Mouse (Mus musculus): ENCODE results near the gene Scube3. TPM values are rescaled to one million over a fixed set of nuclear protein-coding genes. Genes with fewer than 3 reads are reported as not detected.
"Not testable (repeated sequence)": the region's sequence is repeated elsewhere in the genome, so short reads cannot be mapped to it uniquely, and the experiment has no call there.

Scube3 gene
- polyA plus RNA-seq, 1 experiment from 2014 or later = 4.7 TPM

DNA sequence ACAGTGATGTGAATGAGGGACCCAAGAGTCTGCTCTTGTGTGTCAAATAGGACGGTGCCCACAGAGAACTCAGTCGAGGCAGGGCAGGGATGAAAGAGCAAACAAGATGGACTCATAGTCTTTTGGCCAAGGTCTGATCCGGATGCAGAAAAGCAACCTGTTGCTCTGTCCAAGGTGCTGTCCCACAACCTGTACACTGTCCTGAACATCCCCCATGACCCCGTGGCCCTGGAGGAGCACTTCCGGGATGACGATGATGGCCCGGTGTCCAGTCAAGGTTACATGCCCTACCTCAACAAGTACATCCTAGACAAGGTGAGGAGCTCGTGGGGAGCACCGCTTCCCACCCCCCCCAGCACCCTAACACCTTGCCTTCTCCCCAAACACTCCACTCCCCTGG lies 74.8 kb downstream of the Scube3 start:
- Histone ChIP-seq H3K9me3 (ENCODE audit: control insufficient read depth, low read length) (no peaks in the 10 kb centered on the region), H3K36me3 (ENCODE audit: control insufficient read depth, insufficient read depth) (no peaks in the 10 kb centered on the region), H3K4me1 (replicated peaks; ENCODE audit: control insufficient read depth, insufficient read depth, low read length) (no peaks in the 10 kb centered on the region), H3K9ac (replicated peaks; ENCODE audit: low read depth, low read length) (no peak overlapping the region), H3K4me3 (replicated peaks; ENCODE audit: low read length) (no peak overlapping the region), H3K4me2 (ENCODE audit: low read length) (no peak overlapping the region), H3K27me3 (replicated peaks; ENCODE audit: control insufficient read depth, insufficient read depth, low read length) (no peaks in the 10 kb centered on the region), H3K27ac (ENCODE audit: low read length) (no peak overlapping the region)
- no peak for ATAC-seq
- 87% methylated on average over 9 of the region's 9 CpGs for WGBS

DNA sequence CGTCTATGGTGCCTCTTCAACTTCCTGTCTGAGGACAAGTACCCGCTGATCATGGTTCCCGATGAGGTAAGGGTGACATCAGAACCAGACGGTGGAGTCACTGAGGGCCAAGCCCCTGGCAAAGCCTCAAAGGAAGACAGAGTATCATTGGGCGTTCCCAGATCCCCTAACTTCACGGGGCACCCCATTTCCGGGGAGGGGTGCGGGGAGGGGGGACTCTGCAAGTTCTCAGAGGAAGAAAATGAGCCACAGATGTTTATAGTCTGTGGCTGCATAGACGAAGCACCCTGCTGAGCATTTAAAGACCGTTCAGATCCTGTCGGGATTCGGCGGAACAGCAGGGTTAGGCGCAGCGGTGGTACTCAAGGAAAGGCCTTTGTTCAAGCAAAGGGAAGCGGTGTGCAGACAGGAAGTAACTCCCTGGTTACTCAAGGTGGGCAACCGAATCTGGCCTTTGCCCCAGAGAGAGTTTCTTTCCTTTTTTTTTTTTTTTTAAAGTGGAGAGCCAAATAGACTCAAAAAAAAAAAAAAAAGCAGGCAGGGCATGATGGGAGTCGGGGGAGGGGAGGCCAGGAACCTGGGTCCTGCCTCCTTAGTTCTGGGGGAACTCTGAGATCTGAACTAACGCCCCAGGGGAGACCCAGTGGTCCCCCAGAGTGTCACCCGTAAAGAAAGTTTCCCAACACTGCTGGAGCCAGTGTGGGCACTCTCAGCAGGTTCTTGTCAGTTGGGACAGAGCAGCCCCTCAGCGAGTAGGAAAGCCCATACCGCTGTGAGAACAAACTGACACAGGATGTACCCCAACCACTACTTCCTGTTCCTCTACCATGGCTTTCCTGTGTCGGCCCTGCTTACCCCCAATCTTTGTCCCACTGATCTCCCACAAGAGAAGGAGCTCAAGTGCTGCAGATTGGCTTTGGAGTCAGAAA lies 76.0 kb downstream of the Scube3 start:
- Histone ChIP-seq H3K4me2 (ENCODE audit: low read length) (no peak overlapping the region), H3K4me1 (replicated peaks; ENCODE audit: control insufficient read depth, insufficient read depth, low read length) (peaks cover 2% of the 10 kb centered on the region; the same call in 1 of the 2 replicates), H3K9ac (replicated peaks; ENCODE audit: low read depth, low read length) (no peak overlapping the region), H3K4me3 (replicated peaks; ENCODE audit: low read length) (no peak overlapping the region), H3K27ac (ENCODE audit: low read length) (no peak overlapping the region), H3K36me3 (ENCODE audit: control insufficient read depth, insufficient read depth) (no peaks in the 10 kb centered on the region), H3K9me3 (ENCODE audit: control insufficient read depth, low read length) (no peaks in the 10 kb centered on the region), H3K27me3 (replicated peaks; ENCODE audit: control insufficient read depth, insufficient read depth, low read length) (no peaks in the 10 kb centered on the region)
- 24% methylated on average over 23 of the region's 23 CpGs for WGBS
- no peak for ATAC-seq

DNA sequence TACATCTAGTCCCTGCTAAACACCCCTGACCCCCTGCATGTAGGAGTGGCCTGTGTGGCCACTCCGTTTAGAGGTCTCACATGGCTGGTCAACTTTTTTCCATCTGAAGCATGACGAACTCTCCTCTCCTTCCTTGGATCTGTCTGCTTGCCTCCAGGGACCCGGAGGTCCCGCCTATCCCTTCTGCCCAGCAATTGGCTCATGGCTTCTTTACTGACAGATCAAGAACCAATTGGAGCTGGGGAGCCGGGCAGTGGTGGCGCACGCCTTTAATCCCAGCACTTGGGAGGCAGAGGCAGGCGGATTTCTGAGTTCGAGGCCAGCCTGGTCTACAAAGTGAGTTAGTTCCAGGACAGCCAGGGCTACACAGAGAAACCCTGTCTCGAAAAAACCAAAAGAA lies 80.5 kb downstream of the Scube3 start:
- ATAC-seq; H3K36me3 ChIP-seq (ENCODE audit: control insufficient read depth, insufficient read depth); H3K9ac ChIP-seq (replicated peaks; ENCODE audit: low read depth, low read length); H3K4me2 ChIP-seq (ENCODE audit: low read length); H3K27ac ChIP-seq (ENCODE audit: low read length); H3K9me3 ChIP-seq (ENCODE audit: control insufficient read depth, low read length); H3K4me3 ChIP-seq (replicated peaks; ENCODE audit: low read length); H3K27me3 ChIP-seq (replicated peaks; ENCODE audit: control insufficient read depth, insufficient read depth, low read length): not testable (repeated sequence)
- WGBS = 97% methylated on average over 10 of the region's 10 CpGs
- H3K4me1 ChIP-seq (replicated peaks; ENCODE audit: control insufficient read depth, insufficient read depth, low read length) = peaks cover 21% of the 10 kb centered on the region

DNA sequence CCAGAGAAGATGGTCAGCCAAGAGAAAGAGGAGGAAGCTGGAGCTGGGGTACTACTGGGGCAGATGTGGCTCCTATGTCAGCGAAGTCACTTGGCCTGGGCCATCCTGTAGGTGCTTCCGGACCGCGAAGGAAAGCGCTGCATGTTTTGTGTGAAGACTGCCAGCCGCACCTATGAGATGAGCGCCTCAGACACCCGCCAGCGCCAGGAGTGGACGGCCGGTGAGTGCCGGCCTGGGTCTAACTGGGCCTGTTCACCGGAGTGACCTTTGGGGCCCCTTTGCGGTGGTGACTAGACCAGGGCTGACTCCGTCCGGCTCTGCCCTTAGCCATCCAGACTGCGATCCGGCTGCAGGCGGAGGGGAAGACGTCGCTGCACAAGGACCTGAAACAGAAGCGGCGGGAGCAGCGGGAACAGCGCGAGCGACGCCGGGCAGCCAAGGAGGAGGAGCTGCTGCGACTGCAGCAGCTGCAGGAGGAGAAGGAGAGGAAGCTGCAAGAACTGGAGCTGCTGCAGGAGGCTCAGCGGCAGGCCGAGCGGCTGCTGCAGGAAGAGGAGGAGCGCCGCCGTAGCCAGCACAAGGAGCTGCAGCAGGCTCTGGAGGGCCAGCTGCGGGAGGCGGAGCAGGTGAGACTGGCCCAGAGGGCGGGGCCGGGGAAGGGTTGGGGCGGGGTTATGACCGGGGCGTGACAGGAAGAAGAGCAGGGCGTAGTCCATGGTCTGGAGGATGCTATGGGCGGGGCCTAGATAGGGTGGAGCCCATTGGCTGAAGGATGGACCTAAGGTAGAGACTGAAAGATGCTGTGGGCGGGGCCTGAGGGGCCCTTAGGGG lies 81.8 kb downstream of the Scube3 start:
- Histone ChIP-seq H3K27me3 (replicated peaks; ENCODE audit: control insufficient read depth, insufficient read depth, low read length) (no peaks in the 10 kb centered on the region), H3K9me3 (ENCODE audit: control insufficient read depth, low read length) (no peaks in the 10 kb centered on the region), H3K9ac (replicated peaks; ENCODE audit: low read depth, low read length) (peak overlapping the region; percentile 77), H3K36me3 (ENCODE audit: control insufficient read depth, insufficient read depth) (no peaks in the 10 kb centered on the region), H3K27ac (ENCODE audit: low read length) (peak overlapping the region; percentile 60), H3K4me3 (replicated peaks; ENCODE audit: low read length) (peak overlapping the region; percentile 61), H3K4me1 (replicated peaks; ENCODE audit: control insufficient read depth, insufficient read depth, low read length) (peaks cover 21% of the 10 kb centered on the region), H3K4me2 (ENCODE audit: low read length) (peak overlapping the region; percentile 98)
- ATAC-seq = peak; percentile 82
- WGBS = under 1% methylated on average over 46 of the region's 46 CpGs

Other genes with a start within 250 kb of the Scube3 start
- gene Anks1, start 232.8 kb upstream of the Scube3 start, polyA plus RNA-seq (2015; fragmentation: Nextera tagmentation; extraction: Ambion mirVana) = 27.8 and 36.5 TPM in 2 replicates
- 67.1 and 72.7 TPM in 2 replicates for gene Taf11, start 232.3 kb upstream of the Scube3 start, polyA plus RNA-seq (2015; fragmentation: Nextera tagmentation; extraction: Ambion mirVana)
- 1.7 and 1.8 TPM in 2 replicates for gene Tcp11, start 61.5 kb upstream of the Scube3 start, polyA plus RNA-seq (2015; fragmentation: Nextera tagmentation; extraction: Ambion mirVana)
- 34.4 and 40.3 TPM in 2 replicates for gene Zfp523, start 35.0 kb downstream of the Scube3 start, polyA plus RNA-seq (2015; fragmentation: Nextera tagmentation; extraction: Ambion mirVana)
- gene Def6, start 65.6 kb downstream of the Scube3 start, polyA plus RNA-seq (2015; fragmentation: Nextera tagmentation; extraction: Ambion mirVana) = 4.5 and 4.6 TPM in 2 replicates
- gene Ppard, start 90.6 kb downstream of the Scube3 start, polyA plus RNA-seq (2015; fragmentation: Nextera tagmentation; extraction: Ambion mirVana) = 1.2 and 1.3 TPM in 2 replicates
- 20.9 and 25.0 TPM in 2 replicates for gene Fance, start 171.4 kb downstream of the Scube3 start, polyA plus RNA-seq (2015; fragmentation: Nextera tagmentation; extraction: Ambion mirVana)
- gene Rpl10a, start 186.3 kb downstream of the Scube3 start, polyA plus RNA-seq (2015; fragmentation: Nextera tagmentation; extraction: Ambion mirVana) = 354 and 367 TPM in 2 replicates
- 1.5 and 1.8 TPM in 2 replicates for gene Tead3, start 208.7 kb downstream of the Scube3 start, polyA plus RNA-seq (2015; fragmentation: Nextera tagmentation; extraction: Ambion mirVana)
- gene Tulp1, start 223.1 kb downstream of the Scube3 start, polyA plus RNA-seq (2015; fragmentation: Nextera tagmentation; extraction: Ambion mirVana) = 1.5 and 1.7 TPM in 2 replicates

Data from forebrain, embryonic 16.5 days (tissue).